ENCODE assay signal across 7 mouse cellular contexts in the genomic region with DNA sequence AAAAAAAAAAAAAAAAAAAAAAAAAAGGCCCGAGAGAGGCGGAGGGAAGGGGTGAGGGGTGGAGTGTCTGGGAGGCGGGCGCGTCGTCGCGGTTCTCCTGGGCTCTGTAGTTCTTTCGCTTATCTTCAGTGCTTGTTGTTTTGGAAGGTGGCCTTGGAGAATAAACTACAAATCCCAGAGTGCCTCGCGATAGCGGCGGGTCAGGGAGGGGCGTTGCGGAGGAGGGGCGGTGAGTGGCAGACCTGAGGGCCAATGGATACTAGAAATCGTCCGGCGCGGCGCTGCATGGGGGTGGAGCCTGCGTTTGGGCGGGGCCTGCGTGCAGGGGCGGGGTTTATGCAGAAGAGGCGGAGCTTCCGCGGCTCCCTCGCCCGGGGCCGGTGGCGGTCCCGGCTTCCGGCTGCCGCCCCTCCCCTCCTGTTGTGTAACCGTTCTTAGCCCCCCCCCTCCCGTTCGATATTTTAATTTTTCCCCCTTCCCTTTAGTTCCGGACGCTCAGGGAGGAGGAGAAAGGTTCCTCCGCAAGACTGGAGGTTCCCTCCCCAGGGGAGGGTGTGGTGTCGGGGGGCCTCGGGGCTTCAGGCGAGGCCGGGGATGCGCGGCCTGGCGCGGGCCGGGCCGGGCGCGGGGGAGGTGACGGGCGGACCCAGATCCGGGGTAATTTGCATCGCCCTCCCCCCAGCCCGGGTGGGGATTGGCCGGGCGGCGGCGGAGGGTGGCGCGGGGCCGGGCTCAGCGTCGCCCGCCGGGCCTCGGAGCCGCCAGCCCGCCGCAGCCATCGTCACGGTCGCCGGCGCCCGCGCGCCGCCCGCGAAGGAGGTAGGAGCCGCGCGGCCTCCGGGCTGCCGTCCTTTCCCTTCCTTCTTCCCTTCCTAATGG. TPM values are rescaled to one million over a fixed set of nuclear protein-coding genes. Genes with fewer than 3 reads are reported as not detected.
DNase-seq lines count a peak whose midpoint lies in the region; ATAC-seq lines count a peak whose summit lies in the region.

No protein-coding gene starts in this region.

- H3K9ac ChIP-seq in midbrain, embryonic 13.5 days (replicated peaks), result peak overlapping the region; percentile 94

- H3K27ac ChIP-seq in embryonic facial prominence, embryonic 10.5 days (replicated peaks), result peak overlapping the region; percentile 98
- peak overlapping the region; percentile 98 for H3K27ac ChIP-seq in limb, embryonic 10.5 days
- H3K27ac ChIP-seq in midbrain, embryonic 13.5 days, result peak overlapping the region; percentile 87

- H3K27me3 ChIP-seq in embryonic facial prominence, embryonic 10.5 days (replicated peaks; ENCODE audit: low read depth, poor library complexity, severe bottlenecking), result peaks cover 35% of the 10 kb centered on the region
- H3K27me3 ChIP-seq in limb, embryonic 10.5 days (ENCODE audit: low read depth, poor library complexity, severe bottlenecking), result peaks cover 34% of the 10 kb centered on the region
- peaks cover 34% of the 10 kb centered on the region for H3K27me3 ChIP-seq in midbrain, embryonic 13.5 days

- peak; percentile 63 for ATAC-seq in granulocyte monocyte progenitor cell, adult 5-6 weeks (replicated peaks; ENCODE audit: poor library complexity, severe bottlenecking)
- ATAC-seq in midbrain, embryonic 13.5 days, result peak; percentile 90

- no peaks in the 10 kb centered on the region for H3K9me3 ChIP-seq in embryonic facial prominence, embryonic 10.5 days
- H3K9me3 ChIP-seq in limb, embryonic 10.5 days (replicated peaks), result no peaks in the 10 kb centered on the region
- no peaks in the 10 kb centered on the region for H3K9me3 ChIP-seq in midbrain, embryonic 13.5 days

- H3K4me2 ChIP-seq in midbrain, embryonic 13.5 days (replicated peaks), result peak overlapping the region; percentile 95

- H3K4me1 ChIP-seq in embryonic facial prominence, embryonic 10.5 days, result peaks cover 74% of the 10 kb centered on the region
- peaks cover 75% of the 10 kb centered on the region for H3K4me1 ChIP-seq in limb, embryonic 10.5 days
- H3K4me1 ChIP-seq in midbrain, embryonic 13.5 days (replicated peaks), result peaks cover 56% of the 10 kb centered on the region

- peak; percentile 100 for DNase-seq in adrenal gland, postnatal 10 days
- DNase-seq in embryonic facial prominence, embryonic 10.5 days (ENCODE audit: low spot score), result peak; percentile 100
- DNase-seq in kidney, adult 11 months, result peak; percentile 99
- DNase-seq in limb, embryonic 10.5 days (ENCODE audit: low spot score), result peak; percentile 100
- DNase-seq in spleen, adult 12 weeks (ENCODE audit: low spot score), result peak; percentile 99

- under 1% methylated on average over 85 of the region's 89 CpGs for WGBS in embryonic facial prominence, embryonic 10.5 days
- WGBS in limb, embryonic 10.5 days, result under 1% methylated on average over 88 of the region's 89 CpGs
- under 1% methylated on average over 68 of the region's 89 CpGs for WGBS in midbrain, embryonic 13.5 days

- H3K36me3 ChIP-seq in embryonic facial prominence, embryonic 10.5 days (replicated peaks), result peaks cover 32% of the 10 kb centered on the region
- peaks cover 20% of the 10 kb centered on the region for H3K36me3 ChIP-seq in limb, embryonic 10.5 days
- no peaks in the 10 kb centered on the region for H3K36me3 ChIP-seq in midbrain, embryonic 13.5 days

- H3K4me3 ChIP-seq in embryonic facial prominence, embryonic 10.5 days, result peak overlapping the region; percentile 93
- peak overlapping the region; percentile 91 for H3K4me3 ChIP-seq in limb, embryonic 10.5 days
- peak overlapping the region; percentile 67 for H3K4me3 ChIP-seq in midbrain, embryonic 13.5 days (replicated peaks)

RNA-seq across cellular contexts. Expression of a gene that starts 2.5 kb away (rescaled TPM):
- 10 to 100 TPM; 61.1 to 66.6 TPM for total RNA-seq in adrenal gland, postnatal 10 days (2021)
- 10.4 and 11.7 TPM in 2 replicates for polyA plus RNA-seq in embryonic facial prominence, embryonic 10.5 days (2016; fragmentation: Nextera tagmentation; extraction: Ambion mirVana)
- 16.1 and 20.6 TPM in 2 replicates for total RNA-seq in granulocyte monocyte progenitor cell, adult 5-6 weeks (2014; fragmentation: Nextera tagmentation)
- 7.1 and 8.0 TPM in 2 replicates for total RNA-seq in granulocyte monocyte progenitor cell, adult 5-6 weeks (2017)
- polyA plus RNA-seq in limb, embryonic 10.5 days (2016; fragmentation: Nextera tagmentation; extraction: Ambion mirVana), result 9.6 and 11.7 TPM in 2 replicates
- 13.2 and 15.2 TPM in 2 replicates for polyA plus RNA-seq in midbrain, embryonic 13.5 days (2015; fragmentation: Nextera tagmentation; extraction: Ambion mirVana)

RNA-seq across cellular contexts. Expression of a gene that starts 30.2 kb away (rescaled TPM):
- total RNA-seq in adrenal gland, postnatal 10 days (2021), result 10 to 100 TPM; 25.8 to 26.5 TPM
- 62.2 and 66.3 TPM in 2 replicates for polyA plus RNA-seq in embryonic facial prominence, embryonic 10.5 days (2016; fragmentation: Nextera tagmentation; extraction: Ambion mirVana)
- total RNA-seq in granulocyte monocyte progenitor cell, adult 5-6 weeks (2014; fragmentation: Nextera tagmentation), result 6.3 and 22.9 TPM in 2 replicates
- 7.8 and 8.1 TPM in 2 replicates for total RNA-seq in granulocyte monocyte progenitor cell, adult 5-6 weeks (2017)
- 73.6 and 73.9 TPM in 2 replicates for polyA plus RNA-seq in limb, embryonic 10.5 days (2016; fragmentation: Nextera tagmentation; extraction: Ambion mirVana)
- 60.0 and 60.9 TPM in 2 replicates for polyA plus RNA-seq in midbrain, embryonic 13.5 days (2015; fragmentation: Nextera tagmentation; extraction: Ambion mirVana)

RNA-seq across cellular contexts. Expression of a gene that starts 31.8 kb away (rescaled TPM):
- 100 to 1,000 TPM; 151 to 161 TPM for total RNA-seq in adrenal gland, postnatal 10 days (2021)
- 222 and 225 TPM in 2 replicates for polyA plus RNA-seq in embryonic facial prominence, embryonic 10.5 days (2016; fragmentation: Nextera tagmentation; extraction: Ambion mirVana)
- total RNA-seq in granulocyte monocyte progenitor cell, adult 5-6 weeks (2014; fragmentation: Nextera tagmentation), result 35.0 and 72.7 TPM in 2 replicates
- 46.7 and 50.8 TPM in 2 replicates for total RNA-seq in granulocyte monocyte progenitor cell, adult 5-6 weeks (2017)
- polyA plus RNA-seq in limb, embryonic 10.5 days (2016; fragmentation: Nextera tagmentation; extraction: Ambion mirVana), result 244 and 245 TPM in 2 replicates
- polyA plus RNA-seq in midbrain, embryonic 13.5 days (2015; fragmentation: Nextera tagmentation; extraction: Ambion mirVana), result 220 and 243 TPM in 2 replicates

RNA-seq across cellular contexts. Expression of a gene that starts 38.8 kb away (rescaled TPM):
- 10 to 100 TPM; 18.1 to 42.6 TPM for total RNA-seq in adrenal gland, postnatal 10 days (2021)
- 0.60 TPM in 1 of 2 replicates, not detected in the other for polyA plus RNA-seq in embryonic facial prominence, embryonic 10.5 days (2016; fragmentation: Nextera tagmentation; extraction: Ambion mirVana)
- total RNA-seq in granulocyte monocyte progenitor cell, adult 5-6 weeks (2014; fragmentation: Nextera tagmentation), result 0.43 TPM in 1 of 2 replicates, not detected in the other
- total RNA-seq in granulocyte monocyte progenitor cell, adult 5-6 weeks (2017), result 0.86 and 1.3 TPM in 2 replicates
- polyA plus RNA-seq in limb, embryonic 10.5 days (2016; fragmentation: Nextera tagmentation; extraction: Ambion mirVana), result 0.58 and 0.66 TPM in 2 replicates
- 0.12 and 0.20 TPM in 2 replicates for polyA plus RNA-seq in midbrain, embryonic 13.5 days (2015; fragmentation: Nextera tagmentation; extraction: Ambion mirVana)

RNA-seq across cellular contexts. Expression of a gene that starts 38.9 kb away (rescaled TPM):
- total RNA-seq in adrenal gland, postnatal 10 days (2021), result 1,000 to 10,000 TPM; 1,466 to 1,521 TPM
- 564 and 572 TPM in 2 replicates for polyA plus RNA-seq in embryonic facial prominence, embryonic 10.5 days (2016; fragmentation: Nextera tagmentation; extraction: Ambion mirVana)
- 843 and 1,029 TPM in 2 replicates for total RNA-seq in granulocyte monocyte progenitor cell, adult 5-6 weeks (2014; fragmentation: Nextera tagmentation)
- 1,504 and 1,576 TPM in 2 replicates for total RNA-seq in granulocyte monocyte progenitor cell, adult 5-6 weeks (2017)
- polyA plus RNA-seq in limb, embryonic 10.5 days (2016; fragmentation: Nextera tagmentation; extraction: Ambion mirVana), result 575 and 611 TPM in 2 replicates
- 565 and 579 TPM in 2 replicates for polyA plus RNA-seq in midbrain, embryonic 13.5 days (2015; fragmentation: Nextera tagmentation; extraction: Ambion mirVana)

Comparison
In these comparisons a context has a peak if more than half of its experiments do, and no peak if none do; other contexts are left out.
1. Peak in every context shown above with its lines: DNase-seq, ATAC-seq, H3K4me3 ChIP-seq and H3K27ac ChIP-seq.